Mouse (Mus musculus) hindbrain, embryonic 10.5 days (tissue): ENCODE measurements around the gene Prm1. TPM values are rescaled to one million over a fixed set of nuclear protein-coding genes. Genes with fewer than 3 reads are reported as not detected.

ENCODE experiments used
- DNase-seq: peaks from one replicate; pipeline ENCODE4 v3.0.0-alpha.2; 2017; ENCODE audit warnings: low spot score
- H3K27ac ChIP-seq: fragments of 300-500 bp; sonication (generic); 2 replicates; pipeline ENCODE4 v1.5.1; 2016; ENCODE audit warnings: mild to moderate bottlenecking, moderate library complexity
- H3K27me3 ChIP-seq: fragments of 300-500 bp; sonication (generic); 2 replicates; pipeline ENCODE4 v1.6.1; 2016; ENCODE audit warnings: mild to moderate bottlenecking; ENCODE audit not compliant: poor library complexity, insufficient read depth, severe bottlenecking
- H3K36me3 ChIP-seq: fragments of 300-500 bp; sonication (generic); 2 replicates; pipeline ENCODE4 v1.6.1; 2016; ENCODE audit warnings: mild to moderate bottlenecking, moderate library complexity
- H3K4me1 ChIP-seq: fragments of 300-500 bp; sonication (generic); replicated peaks from 2 replicates; pipeline ENCODE4 v1.6.1; 2016; ENCODE audit warnings: mild to moderate bottlenecking
- H3K4me3 ChIP-seq: fragments of 300-500 bp; sonication (generic); 2 replicates; pipeline ENCODE4 v1.5.1; 2016; ENCODE audit warnings: mild to moderate bottlenecking, moderate library complexity
- H3K9me3 ChIP-seq: fragments of 300-500 bp; sonication (generic); 2 replicates; pipeline ENCODE4 v1.6.1; 2016; ENCODE audit warnings: mild to moderate bottlenecking, moderate library complexity
- WGBS: fragments of 180-500 bp; shearing (Covaris S2); methylation state at CpG from one replicate; pipeline ENCODE4 v1.1.7; 2016; 5-methylcytosine and 5-hydroxymethylcytosine counted together
- polyA plus RNA-seq: library from polyadenylated mRNA; unstranded; fragments of >200 nt; fragmentation: Nextera tagmentation; extraction: Ambion mirVana; gene quantifications from 2 replicates; pipeline ENCODE4 v1.2.1, GENCODE M21; 2016

The Prm1 gene
- polyA plus RNA-seq, 1 experiment from 2014 or later: not detected

- H3K27me3 ChIP-seq: peaks cover 11% of the 10 kb centered on the region
- peaks cover 40% of the 10 kb centered on the region for H3K4me1 ChIP-seq
- H3K36me3 ChIP-seq: peaks cover 19% of the 10 kb centered on the region
- H3K9me3 ChIP-seq: no peaks in the 10 kb centered on the region
- DNase-seq: no peak
- H3K4me3 ChIP-seq: no peak overlapping the region
- 86% methylated on average over 1 of the region's 1 CpGs for WGBS
- no peak overlapping the region; the same call in none of the 2 replicates for H3K27ac ChIP-seq
These were observed 32.3 kb upstream of the Prm1 start for GRCm38 (mm10) chr16:10837903-10838302.

- 93% methylated on average over 3 of the region's 3 CpGs for WGBS
- peaks cover 19% of the 10 kb centered on the region for H3K36me3 ChIP-seq
- no peaks in the 10 kb centered on the region for H3K9me3 ChIP-seq
- no peak for DNase-seq
- peaks cover 39% of the 10 kb centered on the region for H3K4me1 ChIP-seq
- H3K27me3 ChIP-seq: peaks cover 11% of the 10 kb centered on the region
- H3K27ac ChIP-seq: no peak overlapping the region
- no peak overlapping the region for H3K4me3 ChIP-seq
These were observed 31.6 kb upstream of the Prm1 start for GRCm38 (mm10) chr16:10837250-10837649.

DNA sequence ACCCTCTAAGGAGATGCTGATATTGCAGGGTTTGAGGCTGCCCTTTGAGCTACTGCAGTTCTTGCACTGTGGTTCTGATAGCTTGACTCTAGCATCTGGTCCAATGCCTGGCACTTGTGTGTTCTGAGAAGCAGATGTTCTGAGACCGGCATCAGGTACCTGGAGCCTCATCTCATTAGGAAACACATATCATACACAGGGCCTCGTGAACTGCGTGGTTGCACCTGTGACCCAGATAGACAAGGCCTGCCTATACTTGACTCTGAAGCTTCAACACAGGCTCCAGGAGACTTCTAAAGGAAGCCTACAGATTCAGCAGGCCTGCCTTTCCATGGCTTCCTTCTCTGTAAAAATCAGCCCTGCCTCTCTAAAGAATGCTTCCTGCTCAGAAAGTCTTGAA lies 30.7 kb upstream of the Prm1 start:
- peaks cover 38% of the 10 kb centered on the region for H3K4me1 ChIP-seq
- H3K27me3 ChIP-seq: peaks cover 11% of the 10 kb centered on the region
- DNase-seq: no peak
- no peaks in the 10 kb centered on the region for H3K9me3 ChIP-seq
- H3K4me3 ChIP-seq: 0 out of 2 replicates have a peak overlapping the region, but pooled peaks have one; percentile 4
- no peak overlapping the region for H3K27ac ChIP-seq
- H3K36me3 ChIP-seq: peaks cover 17% of the 10 kb centered on the region
- WGBS: 93% methylated on average over 3 of the region's 3 CpGs

- DNase-seq: peak; percentile 89
- WGBS: 1% methylated on average over 64 of the region's 69 CpGs
- peak within 1 kb of the TSS; percentile 91 for H3K4me3 ChIP-seq
- H3K4me1 ChIP-seq: peaks cover 38% of the 10 kb centered on the region
- H3K9me3 ChIP-seq: no peaks in the 10 kb centered on the region
- H3K36me3 ChIP-seq: peaks cover 5% of the 10 kb centered on the region
- H3K27me3 ChIP-seq: peaks cover 11% of the 10 kb centered on the region
- H3K27ac ChIP-seq: peak within 1 kb of the TSS; percentile 95
These were observed 29.4 kb upstream of the Prm1 start, which contains the start of gene Rmi2 for GRCm38 (mm10) chr16:10834911-10835587. Rmi2 (plus strand) TSS chr16:10835059.

GRCm38 (mm10) chr16:10834542-10834910 lies 28.9 kb upstream of the Prm1 start:
- peaks cover 11% of the 10 kb centered on the region for H3K27me3 ChIP-seq
- 10% methylated on average over 12 of the region's 12 CpGs for WGBS
- H3K4me1 ChIP-seq: peaks cover 35% of the 10 kb centered on the region
- no peak for DNase-seq
- H3K27ac ChIP-seq: peak overlapping the region; percentile 95
- no peaks in the 10 kb centered on the region for H3K9me3 ChIP-seq
- H3K36me3 ChIP-seq: peaks cover under 1% of the 10 kb centered on the region; the same call in 1 of the 2 replicates
- H3K4me3 ChIP-seq: peak overlapping the region; percentile 91

DNA sequence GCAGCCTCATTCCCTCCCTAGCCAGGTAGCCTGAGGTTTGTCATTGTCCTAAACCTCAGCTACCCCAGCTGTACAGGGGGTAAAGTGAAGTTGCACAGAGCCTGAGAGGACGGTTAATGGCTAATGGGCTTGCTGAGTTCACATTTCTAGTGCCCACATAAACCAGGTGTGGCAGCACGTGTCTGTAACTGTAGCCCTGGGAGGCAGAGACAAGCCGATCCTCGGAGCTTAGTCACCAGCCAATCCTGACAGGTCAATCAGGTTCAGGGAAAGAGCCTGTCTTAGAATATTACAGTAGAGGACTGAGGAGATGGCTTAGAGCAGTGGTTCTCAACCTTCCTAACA lies 22.8 kb upstream of the Prm1 start:
- Histone ChIP-seq H3K9me3 (no peaks in the 10 kb centered on the region), H3K27me3 (peaks cover 3% of the 10 kb centered on the region; the same call in 1 of the 2 replicates), H3K4me1 (no peaks in the 10 kb centered on the region), H3K4me3 (no peak overlapping the region), H3K36me3 (no peaks in the 10 kb centered on the region), H3K27ac (no peak overlapping the region)
- 83% methylated on average over 4 of the region's 4 CpGs for WGBS
- DNase-seq: no peak

- no peak for DNase-seq
- 84% methylated on average over 7 of the region's 7 CpGs for WGBS
These were observed 22.3 kb upstream of the Prm1 start for GRCm38 (mm10) chr16:10827766-10828460.

GRCm38 (mm10) chr16:10827269-10827668 lies 21.6 kb upstream of the Prm1 start:
- WGBS: 90% methylated on average over 9 of the region's 9 CpGs
- no peaks in the 10 kb centered on the region for H3K4me1 ChIP-seq
- no peaks in the 10 kb centered on the region for H3K27me3 ChIP-seq
- no peaks in the 10 kb centered on the region for H3K9me3 ChIP-seq
- H3K27ac ChIP-seq: no peak overlapping the region
- no peaks in the 10 kb centered on the region for H3K36me3 ChIP-seq
- DNase-seq: no peak
- H3K4me3 ChIP-seq: no peak overlapping the region

More at GRCm38 (mm10) chr16:10827766-10828460, 22.3 kb upstream of the Prm1 start:
- H3K4me1 ChIP-seq: no peaks in the 10 kb centered on the region
- no peak overlapping the region for H3K27ac ChIP-seq
- H3K4me3 ChIP-seq: no peak overlapping the region
- no peaks in the 10 kb centered on the region for H3K27me3 ChIP-seq
- no peaks in the 10 kb centered on the region for H3K9me3 ChIP-seq
- H3K36me3 ChIP-seq: no peaks in the 10 kb centered on the region

GRCm38 (mm10) chr16:10825840-10826239 lies 20.2 kb upstream of the Prm1 start:
- Histone ChIP-seq H3K4me3 (no peak overlapping the region), H3K27ac (no peak overlapping the region), H3K9me3 (no peaks in the 10 kb centered on the region), H3K36me3 (no peaks in the 10 kb centered on the region), H3K27me3 (no peaks in the 10 kb centered on the region), H3K4me1 (no peaks in the 10 kb centered on the region)
- DNase-seq: no peak
- 89% methylated on average over 4 of the region's 4 CpGs for WGBS

DNA sequence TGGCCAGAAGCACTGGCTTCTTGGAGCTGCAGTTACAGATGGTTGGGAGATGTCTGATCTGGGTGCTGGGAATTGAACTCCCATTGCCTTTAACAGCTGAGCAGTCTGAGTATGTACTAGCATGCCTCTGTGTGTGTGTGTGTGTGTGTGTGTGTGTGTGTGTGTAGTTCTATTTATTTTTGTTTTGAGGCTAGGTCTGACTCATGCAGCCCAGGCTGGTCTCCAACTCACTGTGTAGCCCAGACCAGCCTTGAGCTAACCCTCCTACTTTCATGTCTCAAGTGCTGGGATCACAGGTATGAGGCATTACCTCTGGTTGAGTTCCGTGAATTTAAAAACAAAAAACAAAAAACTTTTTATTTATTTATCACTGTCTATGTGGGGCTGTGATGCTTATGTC lies 18.9 kb upstream of the Prm1 start:
- no peaks in the 10 kb centered on the region for H3K36me3 ChIP-seq
- no peak overlapping the region for H3K4me3 ChIP-seq
- no peak for DNase-seq
- H3K27ac ChIP-seq: no peak overlapping the region
- no peaks in the 10 kb centered on the region for H3K4me1 ChIP-seq
- no peaks in the 10 kb centered on the region for H3K9me3 ChIP-seq
- no peaks in the 10 kb centered on the region for H3K27me3 ChIP-seq
- WGBS: 80% methylated on average over 1 of the region's 1 CpGs

GRCm38 (mm10) chr16:10821387-10821786 lies 15.7 kb upstream of the Prm1 start:
- Histone ChIP-seq H3K9me3 (no peaks in the 10 kb centered on the region), H3K27me3 (no peaks in the 10 kb centered on the region), H3K36me3 (no peaks in the 10 kb centered on the region), H3K27ac (no peak overlapping the region), H3K4me3 (no peak overlapping the region), H3K4me1 (no peaks in the 10 kb centered on the region)
- WGBS: 77% methylated on average over 4 of the region's 4 CpGs
- no peak for DNase-seq

DNA sequence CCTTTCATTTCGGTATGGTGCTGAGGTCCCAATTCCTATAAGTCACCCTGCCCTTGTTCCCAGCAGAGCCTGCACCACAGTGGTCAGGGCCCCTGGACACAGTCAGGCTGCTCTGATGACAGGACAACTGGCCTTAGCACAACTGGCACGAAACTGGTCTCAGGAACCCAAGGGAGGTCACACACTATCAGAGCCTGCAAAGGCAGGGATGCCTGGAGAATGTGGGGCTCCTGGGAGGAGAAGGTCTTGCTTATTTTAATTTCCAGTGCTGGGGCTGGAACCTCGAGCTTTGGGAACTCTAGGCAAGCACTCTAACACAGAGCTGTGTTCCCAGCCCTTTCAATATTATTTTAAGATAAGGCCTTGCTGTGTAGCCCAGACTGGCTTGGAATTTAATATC lies 14.3 kb upstream of the Prm1 start:
- Histone ChIP-seq H3K36me3 (no peaks in the 10 kb centered on the region), H3K27ac (no peak overlapping the region), H3K9me3 (no peaks in the 10 kb centered on the region), H3K4me3 (no peak overlapping the region), H3K4me1 (no peaks in the 10 kb centered on the region), H3K27me3 (no peaks in the 10 kb centered on the region)
- DNase-seq: no peak
- 79% methylated on average over 3 of the region's 3 CpGs for WGBS

GRCm38 (mm10) chr16:10818579-10819135 lies 13.0 kb upstream of the Prm1 start:
- H3K9me3 ChIP-seq: no peaks in the 10 kb centered on the region
- H3K27me3 ChIP-seq: no peaks in the 10 kb centered on the region
- 81% methylated on average over 4 of the region's 4 CpGs for WGBS
- no peak overlapping the region for H3K27ac ChIP-seq
- H3K4me1 ChIP-seq: no peaks in the 10 kb centered on the region
- DNase-seq: no peak
- H3K4me3 ChIP-seq: no peak overlapping the region
- no peaks in the 10 kb centered on the region for H3K36me3 ChIP-seq
